Mouse (Mus musculus): ENCODE measurements around the gene Tspan4. TPM values are rescaled to one million over a fixed set of nuclear protein-coding genes. Genes with fewer than 3 reads are reported as not detected.

Gene Tspan4
- polyA plus RNA-seq, 1 experiment from 2014 or later = 67.9 TPM

- no peaks in the 10 kb centered on the region for H3K36me3 ChIP-seq
- H3K27me3 ChIP-seq = peaks cover 25% of the 10 kb centered on the region
- H3K27ac ChIP-seq (replicated peaks) = no peak overlapping the region
- peaks cover 53% of the 10 kb centered on the region for H3K4me1 ChIP-seq
- no peak overlapping the region for H3K9ac ChIP-seq
- peak; percentile 12; the same call in 1 of the 2 replicates for ATAC-seq (ENCODE audit: insufficient number of reproducible peaks, low FRiP score, low TSS enrichment, low read depth)
- H3K4me3 ChIP-seq (replicated peaks) = peak overlapping the region; percentile 48
- H3K9me3 ChIP-seq (replicated peaks) = no peaks in the 10 kb centered on the region
- 9% methylated on average over 10 of the region's 10 CpGs for WGBS
- peak overlapping the region; percentile 91 for H3K4me2 ChIP-seq (replicated peaks)
These were observed 5.9 kb downstream of the Tspan4 start for GRCm38 (mm10) chr7:141480842-141481497.

GRCm38 (mm10) chr7:141481498-141482401 is 6.7 kb downstream of the Tspan4 start:
- Histone ChIP-seq H3K27ac (replicated peaks) (no peak overlapping the region), H3K9me3 (replicated peaks) (no peaks in the 10 kb centered on the region), H3K9ac (0 out of 2 replicates have a peak overlapping the region, but pooled peaks have one; percentile 16), H3K4me1 (peaks cover 45% of the 10 kb centered on the region), H3K27me3 (peaks cover 25% of the 10 kb centered on the region), H3K36me3 (no peaks in the 10 kb centered on the region), H3K4me3 (replicated peaks) (peak overlapping the region; percentile 48), H3K4me2 (replicated peaks) (peak overlapping the region; percentile 91)
- no peak for ATAC-seq (ENCODE audit: insufficient number of reproducible peaks, low FRiP score, low TSS enrichment, low read depth)
- WGBS = under 1% methylated on average over 81 of the region's 81 CpGs

GRCm38 (mm10) chr7:141482531-141483024 is 7.5 kb downstream of the Tspan4 start:
- H3K4me1 ChIP-seq = peaks cover 37% of the 10 kb centered on the region
- H3K9ac ChIP-seq = 0 out of 2 replicates have a peak overlapping the region, but pooled peaks have one; percentile 16
- H3K9me3 ChIP-seq (replicated peaks) = no peaks in the 10 kb centered on the region
- H3K27ac ChIP-seq (replicated peaks) = no peak overlapping the region
- no peak for ATAC-seq (ENCODE audit: insufficient number of reproducible peaks, low FRiP score, low TSS enrichment, low read depth)
- H3K4me3 ChIP-seq (replicated peaks) = peak overlapping the region; percentile 48
- peak overlapping the region; percentile 91 for H3K4me2 ChIP-seq (replicated peaks)
- peaks cover 25% of the 10 kb centered on the region for H3K27me3 ChIP-seq
- 7% methylated on average over 11 of the region's 11 CpGs for WGBS
- H3K36me3 ChIP-seq = no peaks in the 10 kb centered on the region

GRCm38 (mm10) chr7:141483114-141483653 is 8.1 kb downstream of the Tspan4 start:
- no peaks in the 10 kb centered on the region for H3K9me3 ChIP-seq (replicated peaks)
- H3K9ac ChIP-seq = no peak overlapping the region
- peaks cover 31% of the 10 kb centered on the region for H3K4me1 ChIP-seq
- no peaks in the 10 kb centered on the region for H3K36me3 ChIP-seq
- no peak overlapping the region for H3K4me3 ChIP-seq (replicated peaks)
- no peak for ATAC-seq (ENCODE audit: insufficient number of reproducible peaks, low FRiP score, low TSS enrichment, low read depth)
- WGBS = 78% methylated on average over 6 of the region's 6 CpGs
- H3K27me3 ChIP-seq = peaks cover 25% of the 10 kb centered on the region
- no peak overlapping the region for H3K27ac ChIP-seq (replicated peaks)
- no peak overlapping the region for H3K4me2 ChIP-seq (replicated peaks)

GRCm38 (mm10) chr7:141484186-141485120 is 9.4 kb downstream of the Tspan4 start:
- Histone ChIP-seq H3K27ac (replicated peaks) (no peak overlapping the region), H3K27me3 (peaks cover 25% of the 10 kb centered on the region), H3K9me3 (replicated peaks) (no peaks in the 10 kb centered on the region), H3K4me3 (replicated peaks) (no peak overlapping the region), H3K36me3 (no peaks in the 10 kb centered on the region), H3K9ac (no peak overlapping the region), H3K4me1 (peaks cover 27% of the 10 kb centered on the region), H3K4me2 (replicated peaks) (no peak overlapping the region)
- WGBS = 67% methylated on average over 5 of the region's 5 CpGs
- ATAC-seq (ENCODE audit: insufficient number of reproducible peaks, low FRiP score, low TSS enrichment, low read depth) = no peak

- Histone ChIP-seq H3K4me3 (replicated peaks) (no peak overlapping the region), H3K36me3 (no peaks in the 10 kb centered on the region), H3K27me3 (peaks cover 25% of the 10 kb centered on the region), H3K9ac (no peak overlapping the region), H3K27ac (replicated peaks) (no peak overlapping the region), H3K4me2 (replicated peaks) (no peak overlapping the region), H3K4me1 (peaks cover 27% of the 10 kb centered on the region), H3K9me3 (replicated peaks) (no peaks in the 10 kb centered on the region)
- ATAC-seq (ENCODE audit: insufficient number of reproducible peaks, low FRiP score, low TSS enrichment, low read depth) = no peak
- WGBS = 75% methylated on average over 2 of the region's 2 CpGs
These were observed 10.1 kb downstream of the Tspan4 start for GRCm38 (mm10) chr7:141485186-141485585.

GRCm38 (mm10) chr7:141485606-141486005 is 10.6 kb downstream of the Tspan4 start:
- no peaks in the 10 kb centered on the region for H3K9me3 ChIP-seq (replicated peaks)
- ATAC-seq (ENCODE audit: insufficient number of reproducible peaks, low FRiP score, low TSS enrichment, low read depth) = no peak
- no peak overlapping the region for H3K4me2 ChIP-seq (replicated peaks)
- no peak overlapping the region for H3K4me3 ChIP-seq (replicated peaks)
- 74% methylated on average over 2 of the region's 2 CpGs for WGBS
- H3K36me3 ChIP-seq = no peaks in the 10 kb centered on the region
- no peak overlapping the region for H3K9ac ChIP-seq
- no peak overlapping the region for H3K27ac ChIP-seq (replicated peaks)
- peaks cover 25% of the 10 kb centered on the region for H3K27me3 ChIP-seq
- peaks cover 27% of the 10 kb centered on the region for H3K4me1 ChIP-seq

- H3K27me3 ChIP-seq = peaks cover 20% of the 10 kb centered on the region
- peaks cover 4% of the 10 kb centered on the region; the same call in 1 of the 2 replicates for H3K36me3 ChIP-seq
- no peak for ATAC-seq (ENCODE audit: insufficient number of reproducible peaks, low FRiP score, low TSS enrichment, low read depth)
- H3K4me1 ChIP-seq = peaks cover 21% of the 10 kb centered on the region
- 90% methylated on average over 1 of the region's 1 CpGs for WGBS
- no peak overlapping the region for H3K27ac ChIP-seq (replicated peaks)
- H3K9me3 ChIP-seq (replicated peaks) = no peaks in the 10 kb centered on the region
- H3K4me2 ChIP-seq (replicated peaks) = no peak overlapping the region
- no peak overlapping the region for H3K9ac ChIP-seq
- no peak overlapping the region for H3K4me3 ChIP-seq (replicated peaks)
These were observed 11.2 kb downstream of the Tspan4 start for GRCm38 (mm10) chr7:141486239-141486638.

GRCm38 (mm10) chr7:141487141-141487540 is 12.1 kb downstream of the Tspan4 start:
- H3K4me2 ChIP-seq (replicated peaks) = no peak overlapping the region
- H3K4me3 ChIP-seq (replicated peaks) = no peak overlapping the region
- peaks cover 11% of the 10 kb centered on the region for H3K27me3 ChIP-seq
- peaks cover 12% of the 10 kb centered on the region for H3K4me1 ChIP-seq
- no peak overlapping the region for H3K9ac ChIP-seq
- no peak for ATAC-seq (ENCODE audit: insufficient number of reproducible peaks, low FRiP score, low TSS enrichment, low read depth)
- peaks cover 12% of the 10 kb centered on the region; the same call in 1 of the 2 replicates for H3K36me3 ChIP-seq
- H3K27ac ChIP-seq (replicated peaks) = no peak overlapping the region
- 71% methylated on average over 7 of the region's 7 CpGs for WGBS
- H3K9me3 ChIP-seq (replicated peaks) = no peaks in the 10 kb centered on the region

- no peaks in the 10 kb centered on the region for H3K9me3 ChIP-seq (replicated peaks)
- H3K36me3 ChIP-seq = peaks cover 30% of the 10 kb centered on the region
- no peak overlapping the region for H3K9ac ChIP-seq
- no peaks in the 10 kb centered on the region for H3K4me1 ChIP-seq
- no peak overlapping the region for H3K4me2 ChIP-seq (replicated peaks)
- no peak for ATAC-seq (ENCODE audit: insufficient number of reproducible peaks, low FRiP score, low TSS enrichment, low read depth)
- 86% methylated on average over 2 of the region's 2 CpGs for WGBS
- H3K27me3 ChIP-seq = no peaks in the 10 kb centered on the region
- no peak overlapping the region for H3K4me3 ChIP-seq (replicated peaks)
- H3K27ac ChIP-seq (replicated peaks) = no peak overlapping the region
These were observed 16.1 kb downstream of the Tspan4 start for GRCm38 (mm10) chr7:141491151-141491550.

Data from embryonic facial prominence, embryonic 15.5 days (tissue).